Mouse (Mus musculus) CD4-positive helper T cell, adult 2 months (primary cell): Measurements from ENCODE around the gene Fgfr2.

Source experiments
- DNase-seq: peaks from one replicate; pipeline ENCODE4 v3.0.0-alpha.2; 2012; ENCODE audit warnings: low read depth, missing footprints, low spot score

The Fgfr2 gene

DNA sequence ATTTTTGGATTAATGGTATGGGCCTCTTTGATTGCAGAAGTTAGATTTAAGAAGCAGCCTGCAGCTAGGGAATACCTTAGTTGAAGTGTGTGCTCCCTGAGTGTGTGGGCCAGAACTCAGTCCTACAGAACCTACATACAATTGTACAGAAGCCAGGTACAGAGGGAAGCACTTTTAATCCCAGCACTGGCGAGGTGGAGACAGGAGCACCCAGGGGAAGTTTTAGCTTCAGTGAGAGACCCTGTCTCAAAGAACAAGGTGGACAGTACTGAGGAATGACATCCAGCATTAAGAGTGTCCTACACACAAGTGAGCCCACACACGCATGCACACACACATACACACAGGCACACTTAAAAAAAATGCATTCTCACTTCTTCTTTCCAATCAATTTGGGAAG lies 2545.1 kb downstream of the Fgfr2 start:
- no peak for DNase-seq

DNA sequence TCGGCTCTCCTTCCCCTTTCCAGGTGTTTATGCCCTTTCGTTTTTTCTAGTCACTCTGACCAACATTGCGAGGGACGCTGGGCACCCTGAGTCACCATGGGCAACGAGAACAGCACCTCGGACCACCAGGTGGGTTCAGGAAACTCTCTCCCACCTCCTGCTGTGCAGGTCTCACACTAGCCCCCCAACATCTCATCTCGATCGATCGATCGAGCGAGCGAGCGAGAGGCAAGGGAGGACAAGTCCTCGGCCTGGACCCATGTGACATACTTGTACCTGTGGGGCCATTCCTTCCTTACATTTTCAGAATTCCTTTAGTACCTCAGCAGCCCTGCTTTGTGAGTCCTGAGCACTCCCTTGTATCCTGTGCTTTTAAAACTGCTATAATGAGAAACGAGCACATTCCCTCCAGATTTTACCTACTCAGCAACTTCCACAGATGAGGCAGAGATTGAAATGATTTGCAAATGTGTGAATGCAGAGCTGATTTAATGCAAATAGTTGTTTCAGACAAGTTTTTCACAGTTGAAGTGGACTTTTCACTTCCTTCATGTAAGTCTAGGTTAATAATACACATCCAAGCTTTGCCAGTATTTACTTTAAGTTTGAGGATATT lies 2545.7 kb downstream of the Fgfr2 start, which contains the start of gene Tacc2:
Gene Tacc2, plus strand, starts transcription at position 51 of the 616 bp plus-strand sequence.
- no peak for DNase-seq

DNA sequence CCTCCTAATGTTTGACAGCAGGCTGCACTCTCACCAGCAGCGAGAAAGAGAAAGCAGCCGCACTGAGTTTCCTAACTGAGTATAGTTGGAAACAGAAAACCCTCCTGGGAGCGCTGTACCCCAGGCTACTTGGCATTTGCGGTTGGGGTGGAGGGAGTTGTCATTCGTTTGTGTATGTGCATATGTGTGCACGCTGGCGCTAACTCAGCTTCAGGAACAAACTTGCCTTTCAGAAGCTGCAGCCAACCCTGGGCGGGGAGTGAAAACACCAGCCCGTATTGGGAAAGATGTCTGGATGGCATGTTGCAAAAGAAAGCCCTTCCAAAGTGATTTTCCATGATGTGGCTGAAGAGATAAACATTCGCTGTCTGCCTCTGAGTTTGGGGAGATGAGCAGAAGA lies 2546.2 kb downstream of the Fgfr2 start:
- no peak for DNase-seq

DNA sequence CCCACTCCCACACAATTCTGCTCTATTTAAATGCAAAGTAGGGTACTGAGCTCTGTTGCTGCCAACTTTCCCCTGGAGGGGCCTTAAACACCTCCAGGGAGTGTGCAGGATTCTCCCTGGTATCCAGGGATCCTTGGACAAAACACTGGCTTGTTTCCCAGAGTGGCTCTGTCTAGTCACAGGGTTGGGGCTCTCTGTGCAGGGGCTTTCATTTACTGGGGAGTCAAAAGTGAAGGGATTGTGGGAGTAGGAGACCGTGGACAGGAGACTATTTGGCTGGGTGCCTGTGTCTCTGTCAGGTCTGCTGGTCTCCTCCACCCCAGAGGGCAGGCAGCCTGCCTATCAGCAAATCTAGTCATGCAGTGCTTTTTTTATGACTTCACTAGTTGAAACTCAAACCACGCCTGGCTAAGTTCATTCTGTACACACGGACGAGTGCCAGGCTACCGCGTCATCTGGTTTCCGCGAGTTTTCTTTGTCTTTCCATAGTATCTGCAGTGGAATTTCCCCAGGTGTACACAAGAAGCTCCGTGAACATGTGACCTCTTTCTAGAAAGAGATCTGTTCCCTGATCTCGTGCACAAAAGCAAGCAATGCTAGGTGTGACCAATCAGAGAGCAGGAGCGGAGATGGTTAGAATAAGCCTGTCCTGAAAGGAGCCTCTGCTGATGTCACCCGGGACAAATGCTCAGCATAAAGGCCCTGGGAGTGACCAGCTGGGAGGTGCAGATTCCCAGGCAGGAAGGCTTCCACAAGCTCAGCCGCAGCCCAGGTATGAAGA lies 2548.7 kb downstream of the Fgfr2 start:
- DNase-seq, result no peak

DNA sequence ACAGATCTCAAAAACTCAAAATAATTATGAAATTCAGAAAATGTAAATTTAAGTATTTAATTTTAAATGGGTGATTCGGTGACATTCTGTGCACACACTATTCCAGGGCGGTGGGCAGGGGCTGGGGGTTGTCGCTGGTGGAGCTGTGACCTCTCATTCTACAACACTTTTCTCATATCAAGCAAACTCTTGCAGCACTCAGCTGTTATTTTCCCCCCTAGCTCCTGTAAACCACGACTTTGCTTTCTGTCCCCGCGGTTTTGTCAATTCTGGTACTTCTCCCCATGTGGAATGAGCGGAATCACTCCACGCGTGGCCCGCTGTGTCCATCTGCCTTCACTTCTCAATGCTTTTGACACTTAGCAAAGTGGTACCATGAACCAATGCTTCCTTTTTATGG lies 2549.4 kb downstream of the Fgfr2 start:
- no peak for DNase-seq

DNA sequence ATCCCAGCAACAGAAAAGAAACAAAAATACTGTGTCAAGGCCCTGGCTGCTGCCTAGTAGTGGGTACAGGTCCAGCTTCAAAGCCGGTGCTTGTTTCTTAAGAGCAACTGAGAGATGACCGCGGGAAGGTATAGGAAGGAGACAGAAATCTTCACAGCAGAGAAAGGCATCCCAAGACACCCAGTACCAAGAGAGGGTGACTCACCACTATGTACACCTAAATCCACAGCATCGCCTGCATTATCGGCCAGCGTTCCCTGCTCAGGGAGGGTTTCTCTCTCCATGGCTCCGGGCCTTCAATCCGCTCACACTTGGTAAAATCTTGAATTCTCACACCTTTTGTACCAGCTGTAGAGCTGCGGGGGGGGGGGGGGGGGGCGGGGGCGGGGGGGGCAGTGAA lies 2550.3 kb downstream of the Fgfr2 start, which contains the start of gene Nsmce4a:
Gene Nsmce4a, minus strand, starts transcription at position 298 of the 400 bp plus-strand sequence.
- no peak for DNase-seq

DNA sequence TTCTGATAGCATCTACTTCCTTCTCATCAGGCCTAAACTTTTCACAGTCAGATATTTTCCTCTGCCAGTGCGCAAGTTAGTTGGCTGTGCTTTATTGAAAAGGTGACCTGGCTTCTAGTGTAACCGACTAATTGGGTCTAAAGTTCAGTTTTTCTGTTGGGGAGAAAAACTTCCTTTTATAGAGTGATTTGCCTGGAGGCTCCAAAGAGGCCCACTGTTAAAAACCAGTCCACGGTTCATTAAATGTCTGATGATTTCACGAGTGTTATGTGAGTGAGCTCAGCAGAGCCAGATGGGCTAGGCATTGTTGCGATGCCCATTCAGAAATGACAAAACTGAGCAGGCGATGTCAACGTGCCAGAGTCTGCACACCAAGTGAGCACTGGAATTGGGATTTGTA lies 2552.7 kb downstream of the Fgfr2 start:
- no peak for DNase-seq

DNA sequence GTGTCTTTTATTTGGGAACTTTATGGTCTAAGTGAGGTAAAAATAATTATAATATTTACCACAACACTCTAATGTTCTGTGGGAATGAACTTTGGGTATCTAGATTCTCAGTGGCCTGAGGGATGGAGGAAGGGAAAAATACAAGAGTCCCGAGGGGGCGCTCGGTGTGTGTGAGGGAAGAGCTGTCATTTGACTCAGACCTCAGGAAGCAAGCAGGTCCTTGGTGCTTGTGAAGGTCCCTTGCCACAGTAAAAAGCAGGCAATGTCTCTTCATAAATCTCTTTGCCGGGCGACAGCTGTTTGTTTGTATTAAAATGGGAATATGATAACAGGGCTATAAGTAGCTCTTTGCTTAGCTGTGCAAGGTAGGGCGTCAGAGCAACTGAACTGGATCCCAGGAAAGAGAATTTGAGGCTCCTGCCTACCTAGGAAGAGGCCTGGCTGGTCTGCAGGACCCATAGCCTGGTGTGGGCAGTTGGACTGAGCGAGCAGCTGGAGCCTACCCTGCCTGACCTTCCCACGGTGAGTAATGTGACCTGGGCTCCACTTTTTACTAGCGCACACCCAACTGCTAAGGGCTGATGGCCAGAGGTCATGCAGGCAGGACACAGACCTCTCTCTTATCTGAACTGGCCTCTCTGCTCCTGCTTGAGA lies 2554.2 kb downstream of the Fgfr2 start:
- no peak for DNase-seq

DNA sequence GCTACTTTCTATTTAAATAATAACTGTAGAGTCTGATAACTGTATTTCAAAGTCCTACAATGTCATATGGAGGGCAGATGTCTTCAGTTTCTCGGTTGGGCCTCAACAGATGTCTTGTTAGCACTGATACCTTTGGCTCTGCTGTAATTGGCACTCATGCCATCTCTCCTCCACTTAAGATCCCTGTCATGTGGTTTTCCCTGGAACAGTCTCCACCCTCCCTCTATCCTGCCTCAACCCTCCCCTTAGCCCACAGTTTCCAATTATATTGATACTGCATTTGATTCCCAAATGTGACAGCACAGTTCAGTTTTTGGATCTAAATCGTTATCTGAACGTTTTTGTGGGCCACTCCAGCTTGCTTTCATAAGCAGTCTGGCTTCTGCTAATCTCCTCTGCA lies 2558.6 kb downstream of the Fgfr2 start:
- DNase-seq, result no peak

DNA sequence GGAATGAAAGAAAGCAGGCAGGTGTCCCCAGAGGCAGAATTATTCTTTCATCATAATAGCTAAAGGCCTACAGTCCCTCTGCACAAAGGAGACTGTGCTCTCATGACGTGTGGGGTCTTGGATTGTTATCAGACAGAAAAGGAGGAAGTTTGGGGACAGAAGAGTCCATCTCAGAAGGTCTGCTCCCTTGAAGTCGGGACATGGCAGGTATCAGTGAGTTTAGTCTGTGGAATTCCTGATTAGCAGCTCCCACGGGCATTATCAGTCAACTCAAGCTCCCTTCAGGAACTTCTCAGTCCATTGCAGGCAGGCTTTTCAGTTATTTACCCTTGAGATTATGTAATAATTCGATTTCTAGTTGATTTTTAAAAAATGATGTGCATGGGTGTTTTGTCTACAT lies 2559.3 kb downstream of the Fgfr2 start:
- DNase-seq, result no peak

DNA sequence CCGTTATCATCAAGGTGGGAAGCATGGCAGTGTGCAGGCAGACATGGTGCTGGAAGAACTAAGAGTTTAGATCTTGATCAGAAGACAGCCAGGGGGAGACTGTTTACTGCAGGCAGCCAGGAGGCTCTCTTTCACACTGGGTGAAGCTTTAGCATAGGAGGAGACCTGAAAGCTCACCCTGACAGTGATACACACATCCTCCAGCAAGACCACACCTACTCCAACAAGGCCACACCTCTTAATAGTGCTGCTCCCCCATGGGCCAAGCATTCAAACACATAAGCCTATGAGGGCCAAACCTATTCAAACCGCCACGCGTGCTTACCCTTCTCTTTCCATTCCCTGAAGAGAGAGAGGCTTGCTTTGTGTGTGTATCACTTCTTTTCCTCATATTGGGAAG lies 2559.9 kb downstream of the Fgfr2 start:
- no peak for DNase-seq

DNA sequence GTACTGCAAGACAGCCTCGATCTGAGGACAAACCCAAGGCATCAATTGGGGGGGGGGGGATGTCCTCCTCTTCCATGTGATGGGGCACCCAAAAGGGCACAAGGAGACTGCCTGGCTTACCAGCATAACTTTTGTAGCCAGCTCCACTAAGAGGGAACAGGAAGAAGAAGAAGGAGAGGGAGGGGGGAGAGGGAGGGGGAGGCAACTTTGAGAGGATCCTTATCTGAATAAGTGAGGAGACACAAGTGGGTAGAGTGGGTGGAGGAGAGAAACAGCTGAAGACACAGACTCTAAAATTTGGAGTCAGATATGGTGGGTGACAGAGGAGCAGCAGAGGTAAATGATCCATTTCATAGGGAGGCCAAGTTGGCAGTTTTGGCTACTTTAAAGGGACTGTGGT lies 2562.2 kb downstream of the Fgfr2 start:
- no peak for DNase-seq

DNA sequence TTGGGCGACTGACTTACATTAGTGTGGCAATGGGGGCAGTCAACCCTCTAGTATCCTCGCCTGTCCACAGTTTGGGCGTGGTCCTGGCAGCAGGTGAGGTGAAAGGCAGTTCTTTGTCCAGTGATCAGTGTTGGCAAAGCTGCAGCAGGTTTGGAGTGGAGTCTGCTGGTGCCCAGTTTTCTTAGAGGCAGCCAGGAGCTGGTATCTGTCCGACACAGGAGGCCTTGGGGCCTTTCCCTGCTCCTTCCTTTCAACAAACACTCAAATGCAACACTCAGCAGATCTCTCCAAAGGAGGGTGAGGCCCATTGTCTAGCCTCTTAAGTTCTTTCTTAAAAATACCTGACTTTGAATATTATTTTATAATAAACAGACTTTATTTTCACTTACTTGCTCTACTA lies 2564.6 kb downstream of the Fgfr2 start:
- no peak for DNase-seq

DNA sequence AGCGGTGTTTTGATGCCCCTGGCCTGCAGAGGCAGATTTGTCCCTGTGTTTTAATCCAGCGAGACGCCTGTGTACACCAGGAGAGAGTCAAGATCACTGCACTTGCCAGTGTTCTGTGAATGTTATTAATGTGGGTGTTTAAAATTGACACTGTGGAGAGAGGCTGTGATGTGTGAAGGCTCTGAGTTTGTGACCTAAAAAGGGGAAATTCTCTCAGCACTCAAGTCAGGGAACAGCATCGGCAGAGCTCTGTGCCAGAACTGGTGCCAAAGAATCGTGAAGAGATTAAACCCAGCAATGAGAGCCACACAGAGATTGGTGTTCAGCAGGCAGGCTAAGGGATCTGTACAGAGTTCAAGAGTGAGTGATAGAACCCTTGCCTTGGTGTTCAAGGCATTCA lies 2567.6 kb downstream of the Fgfr2 start:
- DNase-seq, result no peak

DNA sequence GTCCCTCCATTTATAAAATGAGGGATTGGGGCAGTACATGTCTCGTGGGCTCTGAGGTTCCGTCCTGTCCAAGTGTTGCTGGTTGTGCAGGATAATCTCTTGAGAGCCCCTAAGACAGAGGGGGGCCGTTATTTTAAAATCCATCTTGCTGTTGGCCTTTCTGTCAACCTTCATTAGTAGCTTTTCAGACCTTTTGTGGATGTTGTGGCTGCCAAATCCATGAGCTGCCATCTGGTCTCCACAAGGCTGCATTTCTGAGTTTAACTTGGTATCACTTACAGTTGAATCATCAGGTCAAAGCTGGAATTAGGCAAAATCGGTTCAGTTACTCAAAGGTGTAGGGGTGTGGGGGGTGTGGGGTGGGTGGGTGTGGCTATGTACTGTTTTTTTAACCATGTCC lies 2569.8 kb downstream of the Fgfr2 start:
- no peak for DNase-seq

DNA sequence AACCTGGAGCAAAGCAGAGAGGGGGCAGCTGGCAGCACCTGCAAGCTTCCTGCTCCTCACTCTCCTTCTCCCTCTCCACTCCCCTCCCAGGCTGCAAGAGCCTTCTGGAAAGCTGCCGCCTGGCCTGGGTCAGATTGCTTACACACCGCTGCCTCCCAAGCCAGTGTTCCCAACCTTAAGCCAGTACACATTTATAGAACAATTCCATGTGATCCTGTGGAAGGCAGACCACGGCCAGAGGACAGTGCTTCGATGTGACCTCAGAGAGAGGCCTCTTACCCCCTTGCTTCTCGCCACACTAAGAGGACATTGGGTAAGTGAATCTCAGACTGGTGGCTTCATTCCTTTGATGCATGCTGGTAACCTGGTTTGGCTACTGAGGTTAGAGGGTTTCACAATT lies 2570.4 kb downstream of the Fgfr2 start:
- no peak for DNase-seq

DNA sequence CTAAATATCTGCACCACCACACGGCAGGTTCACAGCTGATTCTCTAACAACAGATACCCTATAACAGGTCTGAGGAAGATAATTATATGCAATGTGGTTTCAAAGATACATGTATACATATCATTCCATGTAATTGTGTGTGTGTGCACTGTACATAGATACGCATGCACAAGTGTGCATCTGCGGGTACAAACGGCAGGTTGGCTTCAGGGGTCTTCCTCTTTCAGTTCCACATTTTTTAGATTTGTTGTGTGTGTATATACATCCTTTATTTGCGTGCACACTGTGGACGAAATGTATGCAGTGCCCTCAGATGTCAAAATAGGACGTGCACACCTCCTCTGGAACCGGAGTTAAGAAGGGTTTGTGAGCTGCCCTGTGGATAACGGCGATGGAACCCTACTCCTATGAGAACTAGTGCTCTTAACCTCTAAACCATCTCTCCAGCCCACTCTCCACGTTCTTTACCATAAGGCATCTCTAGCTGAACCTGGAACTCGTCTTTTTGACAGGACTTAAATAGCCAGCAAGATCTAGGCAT lies 2575.4 kb downstream of the Fgfr2 start:
- no peak for DNase-seq

DNA sequence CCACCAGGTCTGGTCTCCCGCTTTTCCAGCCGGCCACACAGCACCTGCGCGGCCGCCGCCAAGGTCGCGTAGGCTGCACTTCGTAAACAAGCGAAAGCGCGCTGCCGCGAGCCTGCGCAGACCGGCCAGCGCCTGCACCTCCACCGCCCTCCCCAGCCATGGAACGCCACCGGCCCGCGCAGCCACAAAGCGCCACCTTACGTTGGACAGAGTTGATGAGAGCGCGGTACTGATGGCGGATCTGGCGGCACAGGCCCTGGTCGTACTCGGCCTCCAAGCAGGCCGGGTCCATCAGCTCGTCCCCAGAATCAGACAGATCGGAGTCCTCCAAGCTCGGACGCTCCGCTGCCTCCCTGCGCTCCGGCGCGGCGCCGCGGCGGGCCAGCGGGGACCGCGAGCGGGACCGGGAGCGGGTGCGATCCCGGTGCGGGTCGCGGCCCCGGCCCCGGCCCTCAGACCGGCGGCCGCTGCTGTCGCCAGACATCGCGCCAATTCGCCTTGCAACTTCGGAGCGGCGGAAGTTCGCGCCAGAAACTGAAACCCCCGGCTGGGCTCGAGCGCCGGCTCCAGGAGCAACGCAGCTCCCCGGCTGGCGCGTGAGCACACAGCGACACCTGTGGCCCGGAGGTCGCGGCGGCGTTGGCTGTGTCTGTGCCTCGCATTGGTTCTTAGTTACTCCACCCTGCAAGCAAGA lies 2576.2 kb downstream of the Fgfr2 start:
- DNase-seq, result peak; percentile 93

DNA sequence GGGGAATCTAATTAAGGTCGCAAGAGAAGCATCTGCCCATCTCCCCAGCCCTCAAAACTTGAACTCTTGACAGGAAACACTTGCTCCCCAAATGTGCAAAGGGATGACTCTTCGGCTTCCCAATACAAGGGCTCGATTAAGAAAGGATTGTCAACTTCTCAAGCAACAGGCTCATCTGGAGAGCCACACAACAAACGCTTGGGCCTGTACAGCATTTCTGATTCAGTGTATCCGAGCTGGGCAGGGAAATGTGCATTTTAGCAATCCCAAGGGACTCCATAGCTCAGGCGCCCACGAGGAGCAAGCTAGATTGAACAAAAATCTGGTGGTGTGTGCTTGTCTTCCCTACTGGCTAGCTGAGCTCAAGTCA lies 2576.7 kb downstream of the Fgfr2 start:
- DNase-seq, result no peak

DNA sequence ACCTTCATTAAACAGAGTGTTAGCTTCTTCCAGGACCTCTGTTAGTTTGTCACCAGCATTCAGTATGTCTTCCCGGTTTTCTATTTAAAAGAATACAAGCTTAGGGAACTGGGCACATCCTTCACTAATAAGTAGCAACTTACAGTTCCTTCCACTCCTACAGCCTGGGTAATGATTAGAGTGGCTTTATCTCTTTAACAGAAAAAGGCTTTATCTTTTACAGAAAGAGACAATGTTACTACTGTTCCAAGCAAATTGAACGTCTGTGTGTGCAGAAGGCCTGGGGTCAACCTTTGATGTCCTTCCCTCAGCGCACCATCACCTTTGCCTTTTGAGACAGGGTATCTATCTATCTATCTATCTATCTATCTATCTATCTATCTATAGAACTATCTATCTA lies 2577.3 kb downstream of the Fgfr2 start:
- DNase-seq, result no peak

DNA sequence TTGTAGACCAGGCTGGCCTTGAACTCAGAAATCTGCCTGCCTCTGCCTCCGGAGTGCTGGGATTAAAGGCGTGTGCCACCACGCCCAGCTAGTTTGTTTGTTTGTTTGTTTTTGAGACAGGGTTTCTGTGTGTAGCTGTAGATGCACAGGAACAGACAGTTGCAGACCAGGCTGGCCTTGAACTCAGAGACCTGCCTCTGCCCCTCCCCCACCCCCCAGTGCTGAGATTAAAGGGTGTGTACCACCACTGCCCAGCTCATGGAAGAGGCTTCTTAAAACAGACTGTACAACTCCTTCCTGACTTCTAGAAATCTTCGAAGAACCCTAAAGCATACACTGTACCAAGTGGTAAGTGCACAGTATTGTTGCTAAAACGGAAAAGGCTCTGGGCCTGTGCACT lies 2577.7 kb downstream of the Fgfr2 start:
- no peak for DNase-seq

DNA sequence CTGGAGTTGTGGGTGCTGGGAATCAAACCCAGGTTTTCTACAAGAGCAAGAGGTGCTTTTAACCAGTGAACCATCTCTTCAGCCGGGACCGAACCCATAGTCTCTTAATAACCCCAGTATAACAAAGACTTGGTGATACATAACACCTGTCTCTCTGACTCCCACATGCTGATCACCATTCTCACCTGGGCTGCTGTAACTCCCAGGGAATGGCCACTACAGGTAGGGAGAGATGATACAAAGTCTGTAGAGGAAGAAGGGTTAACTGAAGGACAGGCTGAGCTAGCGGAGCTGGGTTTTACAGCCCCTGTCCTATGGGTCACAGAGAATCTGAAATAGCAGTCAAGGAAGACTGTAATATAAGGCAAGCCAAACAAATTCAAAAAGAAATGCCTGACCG lies 2580.0 kb downstream of the Fgfr2 start:
- DNase-seq, result no peak
